Mouse (Mus musculus) cerebellum, adult 11 months (tissue): Measurements from ENCODE around the gene Gm3336.

Experiments used
- DNase-seq: peaks from one replicate; pipeline ENCODE4 v3.0.0; 2022

The Gm3336 gene

GRCm38 (mm10) chr8:70749097-70749674 is 30.8 kb downstream of the Gm3336 start:
- no peak for DNase-seq

GRCm38 (mm10) chr8:70750128-70750680 is 31.9 kb downstream of the Gm3336 start:
- no peak for DNase-seq

GRCm38 (mm10) chr8:70752000-70752764 is 33.8 kb downstream of the Gm3336 start:
- DNase-seq: peak; percentile 69

GRCm38 (mm10) chr8:70753151-70753550 is 34.8 kb downstream of the Gm3336 start:
- peak; percentile 49 for DNase-seq

- DNase-seq: peak; percentile 95
These were observed 35.9 kb downstream of the Gm3336 start, which contains the start of gene Rab3a for GRCm38 (mm10) chr8:70754043-70754870. Rab3a (plus strand) TSS chr8:70754679.

GRCm38 (mm10) chr8:70754871-70755660 is 36.7 kb downstream of the Gm3336 start:
- DNase-seq: peak; percentile 84

- no peak for DNase-seq
These were observed 37.5 kb downstream of the Gm3336 start for GRCm38 (mm10) chr8:70755661-70756475.

- no peak for DNase-seq
These were observed 38.2 kb downstream of the Gm3336 start for GRCm38 (mm10) chr8:70756476-70757040.

- peak; percentile 37 for DNase-seq
These were observed 39.4 kb downstream of the Gm3336 start for GRCm38 (mm10) chr8:70757523-70758307.

GRCm38 (mm10) chr8:70758308-70758615 is 39.9 kb downstream of the Gm3336 start:
- DNase-seq: peak; percentile 30

GRCm38 (mm10) chr8:70758616-70759561 is 40.5 kb downstream of the Gm3336 start:
- peak; percentile 52 for DNase-seq

- no peak for DNase-seq
These were observed 42.0 kb downstream of the Gm3336 start for GRCm38 (mm10) chr8:70760350-70760749.

- peak; percentile 95 for DNase-seq
These were observed 42.5 kb downstream of the Gm3336 start, which contains the start of gene Mpv17l2 for GRCm38 (mm10) chr8:70760775-70761406. Mpv17l2 (minus strand) TSS chr8:70760946.

- DNase-seq: peak; percentile 23
These were observed 43.8 kb downstream of the Gm3336 start for GRCm38 (mm10) chr8:70762118-70762517.

- DNase-seq: peak; percentile 60
These were observed 45.0 kb downstream of the Gm3336 start for GRCm38 (mm10) chr8:70763354-70763753.

- no peak for DNase-seq
These were observed 45.7 kb downstream of the Gm3336 start for GRCm38 (mm10) chr8:70764026-70764425.

GRCm38 (mm10) chr8:70764676-70765075 is 46.3 kb downstream of the Gm3336 start:
- DNase-seq: no peak

- no peak for DNase-seq
These were observed 47.0 kb downstream of the Gm3336 start for GRCm38 (mm10) chr8:70765329-70765728.
